Comparison of ENCODE assay signal across 8 mouse cellular contexts in the genomic region with DNA sequence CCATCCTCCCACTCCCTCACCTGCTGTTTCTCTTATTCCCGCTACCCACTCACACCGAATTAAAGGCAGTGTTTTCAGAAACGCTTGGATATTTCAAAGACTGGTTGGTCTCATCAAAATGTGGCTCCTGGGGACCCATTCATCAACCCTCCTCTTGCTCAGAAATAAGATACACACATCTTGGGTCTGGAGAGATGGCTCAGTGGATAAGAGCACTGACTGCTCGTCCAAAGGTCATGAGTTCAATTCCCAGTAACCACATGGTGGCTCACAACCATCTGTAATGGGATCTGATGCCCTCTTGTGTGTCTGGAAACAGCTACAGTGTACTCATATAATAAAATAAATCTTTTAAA. TPM values are rescaled to one million over a fixed set of nuclear protein-coding genes. Genes with fewer than 3 reads are reported as not detected.
DNase-seq lines count a peak whose midpoint lies in the region; ATAC-seq and TF ChIP-seq lines count a peak whose summit lies in the region.

No protein-coding gene starts in this region.

- DNase-seq in limb, embryonic 14.5 days (ENCODE audit: low spot score): no peak
- no peak for DNase-seq in thymus, adult 18-20 months
- no peak for DNase-seq in gastrocnemius, postnatal 25 days

- H3K27me3 ChIP-seq in erythroblast, embryonic 14.5 days (ENCODE audit: control insufficient read depth): no peaks in the 10 kb centered on the region
- no peaks in the 10 kb centered on the region for H3K27me3 ChIP-seq in megakaryocyte, embryonic 14.5 days (replicated peaks)
- H3K27me3 ChIP-seq in limb, embryonic 14.5 days (ENCODE audit: control insufficient read depth, insufficient read depth, low read length): no peaks in the 10 kb centered on the region
- no peaks in the 10 kb centered on the region for H3K27me3 ChIP-seq in stomach, embryonic 14.5 days (ENCODE audit: control insufficient read depth, insufficient read depth, low read length)

- WGBS in limb, embryonic 14.5 days: 0% methylated on average over 4 of the region's 4 CpGs
- WGBS in stomach, embryonic 14.5 days: 2% methylated on average over 4 of the region's 4 CpGs

- peaks cover 27% of the 10 kb centered on the region for H3K4me1 ChIP-seq in erythroblast, embryonic 14.5 days (ENCODE audit: control insufficient read depth)
- H3K4me1 ChIP-seq in megakaryocyte, embryonic 14.5 days: peaks cover 38% of the 10 kb centered on the region
- peaks cover 8% of the 10 kb centered on the region; the same call in 1 of the 2 replicates for H3K4me1 ChIP-seq in limb, embryonic 14.5 days (ENCODE audit: control insufficient read depth, insufficient read depth, low read length)
- 0 out of 2 replicates have a peak, but pooled peaks cover 11% of the 10 kb centered on the region for H3K4me1 ChIP-seq in stomach, embryonic 14.5 days (ENCODE audit: control insufficient read depth, insufficient read depth, low read length)

- H3K9me3 ChIP-seq in erythroblast, embryonic 14.5 days (ENCODE audit: control insufficient read depth, low read length): peaks cover 3% of the 10 kb centered on the region; the same call in 1 of the 2 replicates
- H3K9me3 ChIP-seq in megakaryocyte, embryonic 14.5 days: peaks cover 5% of the 10 kb centered on the region; the same call in 1 of the 2 replicates
- no peaks in the 10 kb centered on the region for H3K9me3 ChIP-seq in limb, embryonic 14.5 days (ENCODE audit: control insufficient read depth, low read length)
- H3K9me3 ChIP-seq in stomach, embryonic 14.5 days (ENCODE audit: control insufficient read depth, low read depth, low read length): no peaks in the 10 kb centered on the region

- no peak for TF ChIP-seq POLR2A in limb, embryonic 14.5 days (IDR thresholded peaks at IDR 0.05; ENCODE audit: borderline replicate concordance, extremely low read depth, insufficient read depth, insufficient read length)

- H3K9ac ChIP-seq in limb, embryonic 14.5 days (ENCODE audit: low read depth, low read length, severe bottlenecking): no peak overlapping the region
- H3K9ac ChIP-seq in stomach, embryonic 14.5 days (replicated peaks; ENCODE audit: low read depth, low read length): no peak overlapping the region

- H3K4me3 ChIP-seq in erythroblast, embryonic 14.5 days (replicated peaks): peak overlapping the region; percentile 64
- peak overlapping the region; percentile 93 for H3K4me3 ChIP-seq in megakaryocyte, embryonic 14.5 days (replicated peaks)
- peak overlapping the region; percentile 76 for H3K4me3 ChIP-seq in limb, embryonic 14.5 days (replicated peaks; ENCODE audit: low read length)
- peak overlapping the region; percentile 58 for H3K4me3 ChIP-seq in stomach, embryonic 14.5 days (ENCODE audit: low read depth, low read length)

- peak overlapping the region; percentile 92 for H3K4me2 ChIP-seq in limb, embryonic 14.5 days (replicated peaks; ENCODE audit: low read depth, low read length, severe bottlenecking)
- peak overlapping the region; percentile 84 for H3K4me2 ChIP-seq in stomach, embryonic 14.5 days (replicated peaks; ENCODE audit: low read depth, low read length)

- no peak overlapping the region for H3K27ac ChIP-seq in limb, embryonic 14.5 days (replicated peaks; ENCODE audit: low read depth, low read length)
- no peak overlapping the region for H3K27ac ChIP-seq in stomach, embryonic 14.5 days (ENCODE audit: low read length)

- no peak for ATAC-seq in erythroblast, adult 5-6 weeks (replicated peaks; ENCODE audit: low FRiP score, poor library complexity, severe bottlenecking)
- no peak for ATAC-seq in megakaryocyte, adult 5-6 weeks (ENCODE audit: poor library complexity, severe bottlenecking)
- ATAC-seq in limb, embryonic 14.5 days (ENCODE audit: low FRiP score, low read depth): no peak
- peak; percentile 7; the same call in 1 of the 2 replicates for ATAC-seq in stomach, embryonic 14.5 days (ENCODE audit: insufficient number of reproducible peaks, insufficient read depth, low FRiP score, low read depth)

- H3K36me3 ChIP-seq in erythroblast, embryonic 14.5 days (ENCODE audit: control insufficient read depth): peaks cover 7% of the 10 kb centered on the region; the same call in 1 of the 2 replicates
- H3K36me3 ChIP-seq in megakaryocyte, embryonic 14.5 days (replicated peaks; ENCODE audit: low read length): peaks cover 21% of the 10 kb centered on the region
- H3K36me3 ChIP-seq in limb, embryonic 14.5 days (ENCODE audit: control insufficient read depth, insufficient read depth, low read length): peaks cover 10% of the 10 kb centered on the region; the same call in 1 of the 2 replicates
- H3K36me3 ChIP-seq in stomach, embryonic 14.5 days (ENCODE audit: control insufficient read depth, insufficient read depth, low read length): no peaks in the 10 kb centered on the region

RNA-seq across cellular contexts. Expression of a gene that starts 0.3 kb away (rescaled TPM):
- 0.07 and 0.09 TPM in 2 replicates for polyA plus RNA-seq in erythroblast, embryonic 14.5 days (2012)
- 0.38 and 2.3 TPM in 2 replicates for total RNA-seq in erythroblast, adult 5-6 weeks (2015; ENCODE audit: low replicate concordance)
- total RNA-seq in erythroblast, adult 5-6 weeks (2017; ENCODE audit: low replicate concordance): 0.09 and 0.98 TPM in 2 replicates
- polyA plus RNA-seq in megakaryocyte, embryonic 14.5 days (2012; ENCODE audit: insufficient read depth, low replicate concordance): 6.8 and 13.8 TPM in 2 replicates
- 7.0 and 8.6 TPM in 2 replicates for total RNA-seq in megakaryocyte, adult 5-6 weeks (2015)
- 3.5 and 5.1 TPM in 2 replicates for total RNA-seq in megakaryocyte, adult 5-6 weeks (2017)
- 14.6 and 15.6 TPM in 2 replicates for polyA plus RNA-seq in limb, embryonic 14.5 days (2012; rRNA removed)
- polyA plus RNA-seq in limb, embryonic 14.5 days (2014; fragmentation: Nextera tagmentation; extraction: Ambion mirVana): 20.4 and 25.4 TPM in 2 replicates
- 19.0 and 20.3 TPM in 2 replicates for polyA plus RNA-seq in stomach, embryonic 14.5 days (2014; fragmentation: Nextera tagmentation; extraction: Ambion mirVana)
- 1 to 10 TPM; 2.5 to 2.6 TPM for total RNA-seq in gastrocnemius, postnatal 25 days (2021)
